Mouse (Mus musculus) spleen, adult 2 months (tissue): ENCODE measurements around the gene Nckap5.

Experiments
- CTCF ChIP-seq: fragments of 200-500 bp; IDR thresholded peaks from 2 replicates; pipeline ENCODE4 v1.5.1; 2011; ENCODE audit warnings: mild to moderate bottlenecking, inconsistent platforms; ENCODE audit not compliant: insufficient read depth, insufficient read length, insufficient replicate concordance; ENCODE audit errors: extremely low read depth
- POLR2A ChIP-seq: fragments of 200-500 bp; IDR thresholded peaks from 2 replicates; pipeline ENCODE4 v1.6.1; 2011; ENCODE audit warnings: low read depth, low read length, inconsistent platforms

- no peak for TF ChIP-seq CTCF
- no peak for TF ChIP-seq POLR2A
These were observed 108.7 kb downstream of the Nckap5 start for GRCm38 (mm10) chr1:126721917-126722316.
